Mouse (Mus musculus): Measurements from ENCODE around the gene Cd28. TPM values are rescaled to one million over a fixed set of nuclear protein-coding genes. Genes with fewer than 3 reads are reported as not detected.

Cd28 gene
- total and polyA plus RNA-seq, 2 experiments from 2014 or later = 0.11 to 0.48 TPM

- no peak for TF ChIP-seq CTCF (IDR thresholded peaks at IDR 0.05; ENCODE audit: low read depth)
- no peak for TF ChIP-seq EP300 (IDR thresholded peaks at IDR 0.05; ENCODE audit: low read depth)
- ATAC-seq (ENCODE audit: insufficient read depth, low read depth) (no peak), DNase-seq (ENCODE audit: low spot score) (no peak)
- H3K27me3 ChIP-seq (ENCODE audit: control insufficient read depth, insufficient read depth, low read length) = no peaks in the 10 kb centered on the region
- WGBS = 68% methylated on average over 3 of the region's 3 CpGs
- H3K4me2 ChIP-seq (ENCODE audit: low read depth, low read length) = no peak overlapping the region
- no peaks in the 10 kb centered on the region for H3K36me3 ChIP-seq (replicated peaks; ENCODE audit: control insufficient read depth, insufficient read depth, low read length)
- H3K27ac ChIP-seq (ENCODE audit: low read depth) = no peak overlapping the region
- H3K9ac ChIP-seq (replicated peaks; ENCODE audit: low read depth, low read length) = no peak overlapping the region
- no peak overlapping the region for H3K4me3 ChIP-seq (ENCODE audit: low read depth, low read length)
- H3K4me1 ChIP-seq (ENCODE audit: control insufficient read depth, insufficient read depth) = no peaks in the 10 kb centered on the region
- no peaks in the 10 kb centered on the region for H3K9me3 ChIP-seq (replicated peaks; ENCODE audit: control insufficient read depth, low read length)
These were observed 79.1 kb downstream of the Cd28 start for GRCm38 (mm10) chr1:60795677-60796205.

DNA sequence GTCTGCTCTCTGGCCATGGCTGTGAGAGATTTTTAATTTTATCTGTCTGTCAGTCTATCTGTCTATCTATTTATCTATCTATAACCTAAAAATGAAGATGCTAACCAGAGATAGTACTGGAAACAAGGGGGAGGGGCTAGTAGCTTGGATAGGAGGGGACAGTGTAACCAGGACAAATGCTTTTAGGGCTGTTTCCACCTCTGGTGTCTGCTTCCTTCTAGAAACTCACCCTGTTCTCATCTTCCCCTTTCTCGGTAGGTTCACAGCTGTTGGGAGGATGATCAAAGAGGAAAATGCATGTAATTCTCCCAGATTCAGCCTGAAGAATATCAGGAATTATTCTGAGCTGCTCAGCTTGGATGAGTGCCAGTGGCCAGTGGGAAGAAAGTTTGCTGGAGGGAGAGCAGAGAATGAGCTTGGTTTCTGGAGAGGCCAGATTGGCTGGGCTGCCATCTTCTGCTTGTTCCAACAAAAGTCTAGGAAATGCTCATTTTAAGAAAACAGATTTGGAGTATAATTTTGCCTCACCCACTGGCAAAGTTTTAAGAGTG, 83.3 kb downstream of the Cd28 start:
- Histone ChIP-seq H3K4me3 (ENCODE audit: low read depth, low read length) (no peak overlapping the region), H3K4me2 (ENCODE audit: low read depth, low read length) (no peak overlapping the region), H3K36me3 (replicated peaks; ENCODE audit: control insufficient read depth, insufficient read depth, low read length) (no peaks in the 10 kb centered on the region), H3K9ac (replicated peaks; ENCODE audit: low read depth, low read length) (no peak overlapping the region), H3K9me3 (replicated peaks; ENCODE audit: control insufficient read depth, low read length) (no peaks in the 10 kb centered on the region), H3K4me1 (ENCODE audit: control insufficient read depth, insufficient read depth) (0 out of 2 replicates have a peak, but pooled peaks cover 14% of the 10 kb centered on the region), H3K27me3 (ENCODE audit: control insufficient read depth, insufficient read depth, low read length) (no peaks in the 10 kb centered on the region), H3K27ac (ENCODE audit: low read depth) (no peak overlapping the region)
- DNase-seq (ENCODE audit: low spot score) (no peak), ATAC-seq (ENCODE audit: insufficient read depth, low read depth) (no peak)
- TF ChIP-seq CTCF (IDR thresholded peaks at IDR 0.05; ENCODE audit: low read depth) = no peak
- TF ChIP-seq EP300 (IDR thresholded peaks at IDR 0.05; ENCODE audit: low read depth) = no peak
- 62% methylated on average over 1 of the region's 1 CpGs for WGBS

DNA sequence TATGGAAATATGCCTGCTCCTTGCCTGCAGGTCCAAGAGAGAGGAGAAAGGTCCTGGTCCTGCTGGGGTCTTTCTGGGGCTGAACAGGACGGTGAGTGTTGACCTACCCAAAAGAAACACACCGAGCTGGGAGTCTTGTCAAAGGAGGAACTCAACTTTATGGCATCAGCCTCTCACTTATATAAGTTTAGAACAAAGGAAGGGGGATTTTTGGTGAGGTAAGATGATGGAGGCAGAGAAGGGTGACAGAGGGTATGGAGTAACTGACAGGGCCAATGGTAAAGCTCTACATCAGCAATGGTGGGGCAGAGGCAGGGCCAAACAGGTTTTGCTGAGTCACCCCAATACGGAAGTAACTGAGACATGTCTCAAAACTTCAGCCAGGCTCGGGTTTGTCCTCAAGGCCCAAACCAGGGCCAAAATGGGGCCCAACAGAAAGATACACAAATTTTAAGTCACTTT, 84.6 kb downstream of the Cd28 start:
- no peak for ATAC-seq (ENCODE audit: insufficient read depth, low read depth)
- no peak overlapping the region for H3K4me3 ChIP-seq (ENCODE audit: low read depth, low read length)

DNA sequence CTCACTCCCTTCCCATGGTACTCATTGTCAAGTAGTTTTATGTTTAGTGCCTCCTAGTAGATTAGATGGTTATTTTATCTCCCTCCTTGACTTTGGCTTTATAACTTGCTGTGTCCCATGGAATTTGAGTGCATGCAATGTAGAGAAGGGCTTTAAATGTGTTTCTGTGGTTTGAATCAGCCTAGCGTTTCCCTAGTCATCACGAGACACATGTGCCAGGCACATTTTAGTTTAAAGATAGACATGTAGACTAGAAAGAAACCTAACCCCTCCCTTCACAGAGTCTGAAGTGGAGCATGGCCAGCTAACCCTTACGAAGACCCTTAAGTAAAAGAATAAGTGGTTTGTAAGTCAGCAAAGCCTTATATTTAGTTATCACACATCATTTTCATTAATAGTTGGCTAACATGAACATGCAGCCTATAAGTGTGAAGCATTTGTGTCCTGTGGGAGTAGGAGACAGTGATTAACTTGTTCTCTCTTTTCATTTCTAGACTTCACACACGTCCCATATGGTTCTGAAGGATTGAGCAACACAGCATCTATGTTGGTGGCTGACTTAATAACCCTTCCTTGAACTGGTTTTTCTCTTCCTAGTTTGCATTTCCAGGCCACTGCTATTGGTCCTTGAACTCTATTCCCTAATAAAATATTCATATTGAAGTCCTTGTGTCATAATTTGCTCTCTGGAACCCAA, 86.7 kb downstream of the Cd28 start:
- DNase-seq (ENCODE audit: low spot score) = no peak
- Histone ChIP-seq H3K9ac (replicated peaks; ENCODE audit: low read depth, low read length) (no peak overlapping the region), H3K4me1 (ENCODE audit: control insufficient read depth, insufficient read depth) (0 out of 2 replicates have a peak, but pooled peaks cover 14% of the 10 kb centered on the region), H3K27me3 (ENCODE audit: control insufficient read depth, insufficient read depth, low read length) (no peaks in the 10 kb centered on the region), H3K4me2 (ENCODE audit: low read depth, low read length) (no peak overlapping the region), H3K27ac (ENCODE audit: low read depth) (no peak overlapping the region), H3K36me3 (replicated peaks; ENCODE audit: control insufficient read depth, insufficient read depth, low read length) (no peaks in the 10 kb centered on the region), H3K4me3 (ENCODE audit: low read depth, low read length) (no peak overlapping the region), H3K9me3 (replicated peaks; ENCODE audit: control insufficient read depth, low read length) (no peaks in the 10 kb centered on the region)
- TF ChIP-seq EP300 (IDR thresholded peaks at IDR 0.05; ENCODE audit: low read depth) (no peak), CTCF (IDR thresholded peaks at IDR 0.05; ENCODE audit: low read depth) (no peak)
- no peak for ATAC-seq (ENCODE audit: insufficient read depth, low read depth)
- 53% methylated on average over 4 of the region's 4 CpGs for WGBS

More for the DNA sequence above, 84.6 kb downstream of the Cd28 start:
- Histone ChIP-seq H3K9ac (replicated peaks; ENCODE audit: low read depth, low read length) (no peak overlapping the region), H3K9me3 (replicated peaks; ENCODE audit: control insufficient read depth, low read length) (no peaks in the 10 kb centered on the region), H3K4me1 (ENCODE audit: control insufficient read depth, insufficient read depth) (0 out of 2 replicates have a peak, but pooled peaks cover 14% of the 10 kb centered on the region), H3K4me2 (ENCODE audit: low read depth, low read length) (no peak overlapping the region), H3K27me3 (ENCODE audit: control insufficient read depth, insufficient read depth, low read length) (no peaks in the 10 kb centered on the region), H3K36me3 (replicated peaks; ENCODE audit: control insufficient read depth, insufficient read depth, low read length) (no peaks in the 10 kb centered on the region), H3K27ac (ENCODE audit: low read depth) (no peak overlapping the region)
- 92% methylated on average over 4 of the region's 4 CpGs for WGBS
- TF ChIP-seq EP300 (IDR thresholded peaks at IDR 0.05; ENCODE audit: low read depth) = no peak
- TF ChIP-seq CTCF (IDR thresholded peaks at IDR 0.05; ENCODE audit: low read depth) = no peak
- DNase-seq (ENCODE audit: low spot score) = no peak

- H3K4me1 ChIP-seq (ENCODE audit: control insufficient read depth, insufficient read depth) = 0 out of 2 replicates have a peak, but pooled peaks cover 14% of the 10 kb centered on the region
- H3K36me3 ChIP-seq (replicated peaks; ENCODE audit: control insufficient read depth, insufficient read depth, low read length) = no peaks in the 10 kb centered on the region
- DNase-seq (ENCODE audit: low spot score) (no peak), ATAC-seq (ENCODE audit: insufficient read depth, low read depth) (no peak)
- no peak overlapping the region for H3K4me2 ChIP-seq (ENCODE audit: low read depth, low read length)
- H3K27me3 ChIP-seq (ENCODE audit: control insufficient read depth, insufficient read depth, low read length) = no peaks in the 10 kb centered on the region
- 77% methylated on average over 6 of the region's 6 CpGs for WGBS
- no peak overlapping the region for H3K27ac ChIP-seq (ENCODE audit: low read depth)
- H3K4me3 ChIP-seq (ENCODE audit: low read depth, low read length) = no peak overlapping the region
- H3K9me3 ChIP-seq (replicated peaks; ENCODE audit: control insufficient read depth, low read length) = no peaks in the 10 kb centered on the region
- no peak overlapping the region for H3K9ac ChIP-seq (replicated peaks; ENCODE audit: low read depth, low read length)
- TF ChIP-seq EP300 (IDR thresholded peaks at IDR 0.05; ENCODE audit: low read depth) = no peak
- TF ChIP-seq CTCF (IDR thresholded peaks at IDR 0.05; ENCODE audit: low read depth) = no peak
These were observed 87.5 kb downstream of the Cd28 start for GRCm38 (mm10) chr1:60803825-60804696.

Measured in heart, postnatal 0 days (tissue).